Mouse (Mus musculus): ENCODE measurements around the gene Ppox. TPM values are rescaled to one million over a fixed set of nuclear protein-coding genes. Genes with fewer than 3 reads are reported as not detected.

Ppox gene
- total and polyA plus RNA-seq, 2 experiments from 2014 or later: 23.3 to 30.6 TPM

DNA sequence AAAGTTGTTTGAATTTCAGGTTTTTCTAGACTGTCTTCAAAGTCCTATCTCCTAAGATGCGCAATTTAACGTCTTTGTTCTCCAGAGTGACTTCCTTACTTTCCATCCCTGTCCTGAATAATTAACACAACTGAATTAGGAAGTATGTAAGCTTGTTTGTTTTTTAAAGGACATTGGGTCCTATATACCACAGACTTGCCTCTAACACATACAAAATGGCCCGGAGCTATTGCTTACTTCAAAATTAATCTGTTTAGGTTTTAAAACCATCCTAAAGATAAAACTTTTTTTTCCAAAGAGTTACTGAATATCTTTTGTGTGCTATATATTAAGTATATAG, 14.0 kb upstream of the Ppox start:
- 21% methylated on average over 3 of the region's 3 CpGs for WGBS
- H3K36me3 ChIP-seq (ENCODE audit: insufficient read depth): peaks cover under 1% of the 10 kb centered on the region; the same call in 1 of the 2 replicates
- H3K4me1 ChIP-seq (ENCODE audit: insufficient read depth): peaks cover 8% of the 10 kb centered on the region
- peak overlapping the region; percentile 94 for H3K27ac ChIP-seq (ENCODE audit: low read depth, low read length)
- H3K4me3 ChIP-seq (ENCODE audit: low read depth, low read length): peak overlapping the region; percentile 63
- peak overlapping the region; percentile 43 for H3K4me2 ChIP-seq (ENCODE audit: low read depth)
- no peak for TF ChIP-seq CTCF (IDR thresholded peaks at IDR 0.05; ENCODE audit: low read depth)
- H3K27me3 ChIP-seq (ENCODE audit: insufficient read depth, low read length): peaks cover 6% of the 10 kb centered on the region; the same call in 1 of the 2 replicates
- DNase-seq (no peak), ATAC-seq (peak; percentile 11)
- H3K9me3 ChIP-seq (ENCODE audit: low read length): no peaks in the 10 kb centered on the region
- H3K9ac ChIP-seq: peak overlapping the region; percentile 87

- peak within 1 kb of the TSS; percentile 87 for H3K9ac ChIP-seq
- H3K27me3 ChIP-seq (ENCODE audit: insufficient read depth, low read length): peaks cover 6% of the 10 kb centered on the region; the same call in 1 of the 2 replicates
- TF ChIP-seq CTCF (IDR thresholded peaks at IDR 0.05; ENCODE audit: low read depth): peak; percentile 51
- peaks cover 8% of the 10 kb centered on the region for H3K4me1 ChIP-seq (ENCODE audit: insufficient read depth)
- peaks cover 4% of the 10 kb centered on the region; the same call in 1 of the 2 replicates for H3K36me3 ChIP-seq (ENCODE audit: insufficient read depth)
- 1% methylated on average over 42 of the region's 42 CpGs for WGBS
- no peaks in the 10 kb centered on the region for H3K9me3 ChIP-seq (ENCODE audit: low read length)
- peak; percentile 93 for DNase-seq
- H3K4me2 ChIP-seq (ENCODE audit: low read depth): peak within 1 kb of the TSS; percentile 53
- peak within 1 kb of the TSS; percentile 94 for H3K27ac ChIP-seq (ENCODE audit: low read depth, low read length)
- H3K4me3 ChIP-seq (ENCODE audit: low read depth, low read length): peak within 1 kb of the TSS; percentile 63
- peak; percentile 89 for ATAC-seq
Observed at GRCm38 (mm10) chr1:171294298-171295062, 13.5 kb upstream of the Ppox start, which contains the start of gene Ufc1. Gene Ufc1, minus strand, starts transcription at chr1:171295024.

DNA sequence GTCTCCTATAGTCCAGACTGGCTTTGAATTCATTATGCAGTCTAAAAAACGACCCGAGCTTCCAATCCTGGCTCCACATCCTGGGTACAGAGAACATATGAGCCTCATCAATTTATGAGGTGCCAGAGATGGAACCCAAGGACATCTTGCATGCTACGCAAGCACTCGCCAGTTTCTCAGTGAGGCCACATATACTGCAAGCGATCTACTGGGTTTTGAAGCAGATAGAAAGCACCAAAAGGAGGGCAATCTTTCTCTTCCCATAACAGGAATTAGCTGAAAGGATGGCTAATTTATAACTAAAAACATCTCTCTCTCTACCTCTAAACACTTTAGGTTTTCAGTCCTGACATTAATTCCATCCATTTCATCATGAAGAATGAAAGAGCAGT, 12.9 kb upstream of the Ppox start:
- TF ChIP-seq CTCF (IDR thresholded peaks at IDR 0.05; ENCODE audit: low read depth): no peak
- H3K4me3 ChIP-seq (ENCODE audit: low read depth, low read length): peak overlapping the region; percentile 63

DNA sequence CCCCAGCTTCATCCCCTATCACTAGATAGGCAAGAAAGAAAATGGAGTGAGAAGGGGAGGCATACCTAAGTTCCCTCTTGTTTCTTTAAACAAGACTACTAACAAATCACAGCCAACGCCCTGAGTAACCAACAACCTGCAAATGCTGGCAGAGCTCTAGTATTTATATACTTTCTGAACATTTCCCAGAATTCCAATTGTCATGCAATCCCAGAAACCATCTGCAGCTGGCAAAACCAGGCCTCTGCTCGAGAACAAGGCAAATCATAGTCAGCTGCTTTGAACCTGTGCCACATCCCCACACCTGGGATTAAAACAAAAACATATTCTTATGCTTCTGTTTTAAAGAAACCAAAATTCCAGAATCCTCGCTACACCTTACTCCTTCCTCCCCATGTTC, 12.4 kb upstream of the Ppox start:
- WGBS: 79% methylated on average over 3 of the region's 3 CpGs
- H3K4me1 ChIP-seq (ENCODE audit: insufficient read depth): peaks cover 8% of the 10 kb centered on the region
- H3K9me3 ChIP-seq (ENCODE audit: low read length): no peaks in the 10 kb centered on the region
- TF ChIP-seq CTCF (IDR thresholded peaks at IDR 0.05; ENCODE audit: low read depth): no peak
- peak overlapping the region; percentile 53 for H3K4me2 ChIP-seq (ENCODE audit: low read depth)
- ATAC-seq: no peak
- peaks cover 13% of the 10 kb centered on the region for H3K36me3 ChIP-seq (ENCODE audit: insufficient read depth)
- peak overlapping the region; percentile 63; the same call in 1 of the 2 replicates for H3K4me3 ChIP-seq (ENCODE audit: low read depth, low read length)
- peak overlapping the region; percentile 87; the same call in 1 of the 2 replicates for H3K9ac ChIP-seq
- peaks cover 6% of the 10 kb centered on the region; the same call in 1 of the 2 replicates for H3K27me3 ChIP-seq (ENCODE audit: insufficient read depth, low read length)
- H3K27ac ChIP-seq (ENCODE audit: low read depth, low read length): peak overlapping the region; percentile 94; the same call in 1 of the 2 replicates
- DNase-seq: no peak

More for the DNA sequence above, 12.9 kb upstream of the Ppox start:
- Histone ChIP-seq H3K27me3 (ENCODE audit: insufficient read depth, low read length) (peaks cover 6% of the 10 kb centered on the region; the same call in 1 of the 2 replicates), H3K9me3 (ENCODE audit: low read length) (no peaks in the 10 kb centered on the region), H3K4me2 (ENCODE audit: low read depth) (peak overlapping the region; percentile 53), H3K4me1 (ENCODE audit: insufficient read depth) (peaks cover 8% of the 10 kb centered on the region), H3K36me3 (ENCODE audit: insufficient read depth) (peaks cover 8% of the 10 kb centered on the region), H3K27ac (ENCODE audit: low read depth, low read length) (peak overlapping the region; percentile 94), H3K9ac (peak overlapping the region; percentile 87)
- ATAC-seq: peak; percentile 30; the same call in 1 of the 2 replicates
- 34% methylated on average over 5 of the region's 5 CpGs for WGBS
- no peak for DNase-seq

- Histone ChIP-seq H3K27ac (ENCODE audit: low read depth, low read length) (peak overlapping the region; percentile 86), H3K9ac (no peak overlapping the region), H3K9me3 (ENCODE audit: low read length) (no peaks in the 10 kb centered on the region), H3K4me1 (ENCODE audit: insufficient read depth) (peaks cover 7% of the 10 kb centered on the region), H3K4me2 (ENCODE audit: low read depth) (0 out of 2 replicates have a peak overlapping the region, but pooled peaks have one; percentile 59), H3K27me3 (ENCODE audit: insufficient read depth, low read length) (no peaks in the 10 kb centered on the region), H3K4me3 (ENCODE audit: low read depth, low read length) (no peak overlapping the region), H3K36me3 (ENCODE audit: insufficient read depth) (peaks cover 35% of the 10 kb centered on the region)
- TF ChIP-seq CTCF (IDR thresholded peaks at IDR 0.05; ENCODE audit: low read depth): no peak
- DNase-seq (no peak), ATAC-seq (no peak)
- WGBS: 67% methylated on average over 4 of the region's 4 CpGs
Observed at GRCm38 (mm10) chr1:171288328-171288727, 7.3 kb upstream of the Ppox start.

GRCm38 (mm10) chr1:171287136-171288081, 6.4 kb upstream of the Ppox start, which contains the start of gene Usp21:
Gene Usp21, minus strand, starts transcription at chr1:171287991.
- Histone ChIP-seq H3K27me3 (ENCODE audit: insufficient read depth, low read length) (no peaks in the 10 kb centered on the region), H3K4me2 (ENCODE audit: low read depth) (peak within 1 kb of the TSS; percentile 59), H3K36me3 (ENCODE audit: insufficient read depth) (peaks cover 39% of the 10 kb centered on the region), H3K27ac (ENCODE audit: low read depth, low read length) (peak within 1 kb of the TSS; percentile 86), H3K9ac (peak within 1 kb of the TSS; percentile 90), H3K4me1 (ENCODE audit: insufficient read depth) (peaks cover 5% of the 10 kb centered on the region; the same call in 1 of the 2 replicates), H3K9me3 (ENCODE audit: low read length) (no peaks in the 10 kb centered on the region), H3K4me3 (ENCODE audit: low read depth, low read length) (peak within 1 kb of the TSS; percentile 66)
- ATAC-seq (peak; percentile 99), DNase-seq (peak; percentile 96)
- no peak for TF ChIP-seq CTCF (IDR thresholded peaks at IDR 0.05; ENCODE audit: low read depth)
- 1% methylated on average over 46 of the region's 49 CpGs for WGBS

Data from forebrain, postnatal 0 days (tissue).